Mouse (Mus musculus) CH12.LX (cell line): ENCODE measurements at regions not wholly inside any gene's neighbourhood (a gene's known extent, or its start where the extent isn't known, plus 50 kb on each side); places are given as distances from the start of the nearest gene placed in this dataset.

Source experiments
- CTCF ChIP-seq, 2 experiments: IDR thresholded peaks in 1 of 2; conservative IDR thresholded peaks in 1 of 2; 2 replicates each; pipeline ENCODE4 v1.5.1; 2011 to 2012; ENCODE audit warnings: low read depth in 2 of 2, low read length in 2 of 2, improper control_type of control experiment in 1 of 2, inconsistent platforms in 1 of 2, mild to moderate bottlenecking in 1 of 2, moderate library complexity in 1 of 2
- EP300 ChIP-seq: IDR thresholded peaks from 2 replicates; pipeline ENCODE4 v1.6.1; 2011; ENCODE audit warnings: low read length, improper control_type of control experiment
- JUN ChIP-seq: IDR thresholded peaks from 2 replicates; pipeline ENCODE4 v1.6.1; 2011; ENCODE audit warnings: low read depth, mild to moderate bottlenecking, low read length, improper control_type of control experiment, moderate library complexity; ENCODE audit not compliant: insufficient read depth
- JUND ChIP-seq: conservative IDR thresholded peaks from 2 replicates; pipeline ENCODE4 v1.6.1; 2011; ENCODE audit warnings: low read depth, low read length, improper control_type of control experiment
- KAT2A ChIP-seq: IDR thresholded peaks from 2 replicates; pipeline ENCODE4 v1.6.1; 2012; ENCODE audit warnings: low read length, improper control_type of control experiment, inconsistent platforms; ENCODE audit not compliant: insufficient replicate concordance
- NRF1 ChIP-seq: IDR thresholded peaks from 2 replicates; pipeline ENCODE4 v1.6.1; 2014; ENCODE audit warnings: low read depth, mild to moderate bottlenecking, inconsistent platforms, low read length, improper control_type of control experiment, moderate library complexity
- POLR2A ChIP-seq: IDR thresholded peaks from 2 replicates; pipeline ENCODE4 v1.6.1; 2011; ENCODE audit warnings: low read depth, mild to moderate bottlenecking, improper control_type of control experiment, low read length
- RAD21 ChIP-seq: IDR thresholded peaks from 2 replicates; pipeline ENCODE4 v1.6.1; 2011; ENCODE audit warnings: low read depth, mild to moderate bottlenecking, low read length, improper control_type of control experiment, moderate library complexity
- TBP ChIP-seq: conservative IDR thresholded peaks from 2 replicates; pipeline ENCODE4 v1.6.1; 2011; ENCODE audit warnings: low read depth, low read length, improper control_type of control experiment
- UBTF ChIP-seq: IDR thresholded peaks from 2 replicates; pipeline ENCODE4 v1.6.1; 2012; ENCODE audit warnings: low read depth, mild to moderate bottlenecking, inconsistent platforms, low read length, improper control_type of control experiment, moderate library complexity
- USF1 ChIP-seq: IDR thresholded peaks from 2 replicates; pipeline ENCODE4 v1.6.1; 2014; ENCODE audit warnings: low read depth, mild to moderate bottlenecking, inconsistent platforms, low read length, improper control_type of control experiment
- ZMIZ1 ChIP-seq: IDR thresholded peaks from 2 replicates; pipeline ENCODE4 v1.6.1; 2012; ENCODE audit warnings: low read depth, mild to moderate bottlenecking, inconsistent platforms, low read length, improper control_type of control experiment

- TF ChIP-seq CTCF (conservative IDR thresholded peaks at IDR 0.05 in 1 of 2, IDR thresholded peaks at IDR 0.05 in 1 of 2; ENCODE audit: low read depth in 2 of 2, low read length in 2 of 2): no peak
- TF ChIP-seq NRF1: no peak
- TF ChIP-seq JUND: no peak
- no peak for TF ChIP-seq POLR2A
- TF ChIP-seq RAD21: no peak
- no peak for TF ChIP-seq ZMIZ1
- TF ChIP-seq JUN: no peak
- no peak for TF ChIP-seq TBP
- TF ChIP-seq UBTF: no peak
- TF ChIP-seq USF1: no peak
- TF ChIP-seq KAT2A: no peak
- no peak for TF ChIP-seq EP300
Measured at GRCm38 (mm10) chr13:82258491-82258935, 475.6 kb downstream of the Cetn3 start.
